Mouse (Mus musculus): ENCODE measurements around the gene Rpl36a-ps1. TPM values are rescaled to one million over a fixed set of nuclear protein-coding genes. Genes with fewer than 3 reads are reported as not detected.

Gene Rpl36a-ps1
- polyA plus RNA-seq, 1 experiment from 2014 or later, result 2.5 TPM

GRCm38 (mm10) chr14:99010920-99011313 lies 16.8 kb upstream of the Rpl36a-ps1 start:
- no peak for DNase-seq
- 33% methylated on average over 2 of the region's 2 CpGs for WGBS (ENCODE audit: insufficient replicate concordance)
- H3K4me1 ChIP-seq (ENCODE audit: insufficient read depth), result no peaks in the 10 kb centered on the region
- H3K27me3 ChIP-seq (ENCODE audit: insufficient read depth, low read length), result no peaks in the 10 kb centered on the region
- ATAC-seq, result no peak
- no peak overlapping the region for H3K4me2 ChIP-seq (ENCODE audit: low read depth, low read length)
- no peaks in the 10 kb centered on the region for H3K9me3 ChIP-seq (ENCODE audit: low read length)
- H3K9ac ChIP-seq (replicated peaks), result no peak overlapping the region
- H3K36me3 ChIP-seq (replicated peaks; ENCODE audit: insufficient read depth, low read length), result no peaks in the 10 kb centered on the region
- H3K27ac ChIP-seq (ENCODE audit: low read depth), result no peak overlapping the region
- no peak overlapping the region for H3K4me3 ChIP-seq (ENCODE audit: low read depth, low read length)
- TF ChIP-seq EP300 (IDR thresholded peaks at IDR 0.05; ENCODE audit: low read depth), result no peak
- TF ChIP-seq CTCF (IDR thresholded peaks at IDR 0.05; ENCODE audit: low read depth), result no peak

DNA sequence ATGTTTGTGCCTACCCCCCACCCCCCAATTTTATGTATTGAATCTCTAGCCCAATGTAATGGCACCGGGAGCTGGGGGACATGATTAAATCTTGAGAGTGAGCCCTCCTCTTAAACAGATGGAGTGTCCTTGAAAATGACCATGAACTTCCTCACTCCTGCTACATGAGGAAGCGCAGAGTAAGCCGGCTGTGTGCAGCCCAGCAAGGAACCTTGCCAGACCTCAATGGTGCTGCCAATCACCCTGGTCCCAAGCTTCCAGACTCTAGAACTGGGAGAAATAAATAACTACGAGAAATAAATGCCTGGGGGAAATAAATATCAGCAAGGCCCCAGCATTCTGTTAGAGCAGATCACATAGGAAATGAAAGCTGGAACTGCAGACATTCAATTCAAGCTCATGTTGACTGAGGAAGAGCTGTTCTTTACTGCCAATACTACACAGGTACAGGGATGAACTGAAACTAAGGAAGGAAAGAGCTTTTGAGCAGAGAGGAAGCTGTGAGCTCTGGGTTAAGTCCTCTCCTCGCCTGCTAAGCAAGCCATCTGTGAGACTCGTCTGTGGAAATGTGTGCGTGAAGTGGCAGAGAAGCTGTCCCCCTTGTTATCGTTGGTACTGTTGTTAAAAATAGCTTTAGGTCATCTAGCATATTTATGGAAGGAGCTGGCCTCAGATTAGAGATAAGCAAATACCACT lies 16.3 kb upstream of the Rpl36a-ps1 start:
- no peak for DNase-seq

DNA sequence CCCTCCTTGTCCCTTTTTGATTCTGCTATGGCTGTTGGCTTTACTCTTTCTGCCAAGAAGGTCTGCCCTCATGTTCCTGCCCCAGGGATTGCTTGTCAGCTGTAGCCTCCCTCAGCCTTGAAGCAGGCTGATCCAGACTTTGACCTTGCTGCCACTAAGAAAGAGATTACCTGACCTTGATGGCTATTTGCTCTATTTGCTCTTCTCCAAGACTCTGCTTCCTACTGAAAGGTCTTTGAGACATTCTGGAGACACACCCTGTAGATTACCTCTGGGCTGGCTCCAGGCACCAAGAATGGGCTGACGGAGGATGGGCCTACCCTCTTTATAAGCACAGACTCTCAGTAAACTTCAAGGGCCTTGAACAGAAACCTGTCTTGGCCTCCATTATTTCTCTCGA lies 1.6 kb downstream of the Rpl36a-ps1 start:
- no peak for TF ChIP-seq EP300 (IDR thresholded peaks at IDR 0.05; ENCODE audit: low read depth)
- TF ChIP-seq CTCF (IDR thresholded peaks at IDR 0.05; ENCODE audit: low read depth), result no peak
- Histone ChIP-seq H3K4me3 (ENCODE audit: low read depth, low read length) (no peak overlapping the region), H3K27me3 (ENCODE audit: insufficient read depth, low read length) (no peaks in the 10 kb centered on the region), H3K4me1 (ENCODE audit: insufficient read depth) (no peaks in the 10 kb centered on the region), H3K4me2 (ENCODE audit: low read depth, low read length) (no peak overlapping the region), H3K9ac (replicated peaks) (no peak overlapping the region), H3K36me3 (replicated peaks; ENCODE audit: insufficient read depth, low read length) (no peaks in the 10 kb centered on the region), H3K27ac (ENCODE audit: low read depth) (no peak overlapping the region), H3K9me3 (ENCODE audit: low read length) (no peaks in the 10 kb centered on the region)
- WGBS (ENCODE audit: insufficient replicate concordance), result 76% methylated on average over 2 of the region's 2 CpGs
- no peak for ATAC-seq
- no peak for DNase-seq

More for the DNA sequence above, 16.3 kb upstream of the Rpl36a-ps1 start:
- Histone ChIP-seq H3K9ac (replicated peaks) (no peak overlapping the region), H3K4me1 (ENCODE audit: insufficient read depth) (no peaks in the 10 kb centered on the region), H3K9me3 (ENCODE audit: low read length) (no peaks in the 10 kb centered on the region), H3K27ac (ENCODE audit: low read depth) (no peak overlapping the region), H3K27me3 (ENCODE audit: insufficient read depth, low read length) (no peaks in the 10 kb centered on the region), H3K36me3 (replicated peaks; ENCODE audit: insufficient read depth, low read length) (no peaks in the 10 kb centered on the region), H3K4me3 (ENCODE audit: low read depth, low read length) (no peak overlapping the region), H3K4me2 (ENCODE audit: low read depth, low read length) (no peak overlapping the region)
- TF ChIP-seq EP300 (IDR thresholded peaks at IDR 0.05; ENCODE audit: low read depth) (no peak), CTCF (IDR thresholded peaks at IDR 0.05; ENCODE audit: low read depth) (no peak)
- 30% methylated on average over 8 of the region's 8 CpGs for WGBS (ENCODE audit: insufficient replicate concordance)
- no peak for ATAC-seq

GRCm38 (mm10) chr14:98990636-98991035 lies 3.5 kb downstream of the Rpl36a-ps1 start:
- TF ChIP-seq CTCF (IDR thresholded peaks at IDR 0.05; ENCODE audit: low read depth), result no peak
- no peak for TF ChIP-seq EP300 (IDR thresholded peaks at IDR 0.05; ENCODE audit: low read depth)

GRCm38 (mm10) chr14:98989818-98990217 lies 4.3 kb downstream of the Rpl36a-ps1 start:
- DNase-seq (no peak), ATAC-seq (no peak)
- 49% methylated on average over 3 of the region's 3 CpGs for WGBS (ENCODE audit: insufficient replicate concordance)
- Histone ChIP-seq H3K4me2 (ENCODE audit: low read depth, low read length) (no peak overlapping the region), H3K9me3 (ENCODE audit: low read length) (no peaks in the 10 kb centered on the region), H3K27me3 (ENCODE audit: insufficient read depth, low read length) (no peaks in the 10 kb centered on the region), H3K27ac (ENCODE audit: low read depth) (no peak overlapping the region), H3K4me1 (ENCODE audit: insufficient read depth) (no peaks in the 10 kb centered on the region), H3K4me3 (ENCODE audit: low read depth, low read length) (no peak overlapping the region), H3K9ac (replicated peaks) (no peak overlapping the region), H3K36me3 (replicated peaks; ENCODE audit: insufficient read depth, low read length) (no peaks in the 10 kb centered on the region)
- TF ChIP-seq CTCF (IDR thresholded peaks at IDR 0.05; ENCODE audit: low read depth) (no peak), EP300 (IDR thresholded peaks at IDR 0.05; ENCODE audit: low read depth) (no peak)

More at GRCm38 (mm10) chr14:98990636-98991035, 3.5 kb downstream of the Rpl36a-ps1 start:
- no peak overlapping the region for H3K4me2 ChIP-seq (ENCODE audit: low read depth, low read length)
- ATAC-seq, result no peak
- WGBS (ENCODE audit: insufficient replicate concordance), result 71% methylated on average over 3 of the region's 3 CpGs
- H3K9me3 ChIP-seq (ENCODE audit: low read length), result no peaks in the 10 kb centered on the region
- H3K27me3 ChIP-seq (ENCODE audit: insufficient read depth, low read length), result no peaks in the 10 kb centered on the region
- no peak for DNase-seq
- no peak overlapping the region for H3K27ac ChIP-seq (ENCODE audit: low read depth)
- no peak overlapping the region for H3K4me3 ChIP-seq (ENCODE audit: low read depth, low read length)
- no peaks in the 10 kb centered on the region for H3K36me3 ChIP-seq (replicated peaks; ENCODE audit: insufficient read depth, low read length)
- no peaks in the 10 kb centered on the region for H3K4me1 ChIP-seq (ENCODE audit: insufficient read depth)
- no peak overlapping the region for H3K9ac ChIP-seq (replicated peaks)

- TF ChIP-seq CTCF (IDR thresholded peaks at IDR 0.05; ENCODE audit: low read depth), result no peak
- TF ChIP-seq EP300 (IDR thresholded peaks at IDR 0.05; ENCODE audit: low read depth), result no peak
- WGBS (ENCODE audit: insufficient replicate concordance), result 58% methylated on average over 4 of the region's 4 CpGs
Measured at GRCm38 (mm10) chr14:98971921-98972320, 22.2 kb downstream of the Rpl36a-ps1 start.

More at GRCm38 (mm10) chr14:98971921-98972320, 22.2 kb downstream of the Rpl36a-ps1 start:
- Histone ChIP-seq H3K4me3 (ENCODE audit: low read depth, low read length) (no peak overlapping the region), H3K4me2 (ENCODE audit: low read depth, low read length) (no peak overlapping the region), H3K4me1 (ENCODE audit: insufficient read depth) (no peaks in the 10 kb centered on the region), H3K27me3 (ENCODE audit: insufficient read depth, low read length) (no peaks in the 10 kb centered on the region), H3K9ac (replicated peaks) (no peak overlapping the region), H3K36me3 (replicated peaks; ENCODE audit: insufficient read depth, low read length) (no peaks in the 10 kb centered on the region), H3K27ac (ENCODE audit: low read depth) (no peak overlapping the region), H3K9me3 (ENCODE audit: low read length) (no peaks in the 10 kb centered on the region)
- ATAC-seq (no peak), DNase-seq (no peak)
